Mouse (Mus musculus) layer of hippocampus, postnatal 10 days (tissue): ENCODE results near the gene Hepacam. TPM values are rescaled to one million over a fixed set of nuclear protein-coding genes. Genes with fewer than 3 reads are reported as not detected.

Source experiments
- DNase-seq, 2 experiments: peaks; one replicate each; pipeline ENCODE4 v3.0.0; 2021; ENCODE audit warnings: low spot score in 2 of 2
- long read RNA-seq: library from polyadenylated mRNA; stranded (forward); transcript quantifications from one replicate; pipeline ENCODE4 v2.0.0, GENCODE M21; 2023
- total RNA-seq, 2 experiments: library from RNA; stranded (reverse); gene quantifications; 2 replicates each; pipeline ENCODE4 v1.2.3; 2021

The Hepacam gene
- 10 to 100 TPM; 66.7 to 72.3 TPM for total RNA-seq
- long read RNA-seq, transcript Hepacam-201 (7 exons, 3,347 nt) = major isoform, 31 of 78 reads
- long read RNA-seq, partial matches to known transcripts = 2 of 78 reads
- long read RNA-seq, other reads (novel, unspliced or antisense) = 45 of 78 reads

DNA sequence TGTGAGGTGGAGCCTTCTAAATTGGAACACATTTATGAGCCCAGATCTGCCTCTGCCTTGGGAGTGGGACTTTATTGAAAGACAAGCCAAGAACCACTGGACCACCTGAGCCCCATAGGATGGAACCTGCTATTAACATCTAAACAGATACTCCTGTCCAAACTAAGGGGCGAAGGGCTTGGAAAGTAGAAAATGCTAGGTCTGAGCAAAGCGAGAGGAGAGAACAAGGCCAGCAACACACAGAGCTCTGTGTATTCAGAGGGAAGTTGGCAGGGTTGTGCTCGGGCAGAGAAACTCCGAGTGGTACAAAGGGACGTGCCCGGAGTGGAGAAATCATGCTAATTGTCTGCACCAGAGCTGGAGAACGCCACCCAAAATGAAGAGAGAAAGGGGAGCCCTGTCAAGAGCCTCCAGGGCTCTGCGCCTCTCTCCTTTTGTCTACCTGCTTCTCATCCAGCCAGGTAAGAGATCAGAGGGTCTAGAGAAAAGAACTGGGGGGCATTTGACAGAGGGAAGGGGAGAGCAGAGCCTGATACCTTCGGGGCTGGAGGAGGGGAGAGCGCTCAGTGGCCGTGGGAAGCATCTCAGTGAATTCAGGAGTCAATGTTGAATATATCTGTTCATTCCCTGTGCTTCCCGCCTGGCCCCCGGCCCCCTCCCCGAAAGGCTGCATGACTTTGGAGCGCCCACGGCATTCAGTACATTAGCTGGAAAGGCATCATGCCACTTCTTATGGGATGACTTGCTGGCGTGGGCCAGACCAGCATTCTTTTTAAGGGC lies at the start of gene Hepacam:
Gene Hepacam (plus strand): TSS at position 51 of the 780 bp plus-strand sequence.
- DNase-seq = peak; percentile 53 to 61

DNA sequence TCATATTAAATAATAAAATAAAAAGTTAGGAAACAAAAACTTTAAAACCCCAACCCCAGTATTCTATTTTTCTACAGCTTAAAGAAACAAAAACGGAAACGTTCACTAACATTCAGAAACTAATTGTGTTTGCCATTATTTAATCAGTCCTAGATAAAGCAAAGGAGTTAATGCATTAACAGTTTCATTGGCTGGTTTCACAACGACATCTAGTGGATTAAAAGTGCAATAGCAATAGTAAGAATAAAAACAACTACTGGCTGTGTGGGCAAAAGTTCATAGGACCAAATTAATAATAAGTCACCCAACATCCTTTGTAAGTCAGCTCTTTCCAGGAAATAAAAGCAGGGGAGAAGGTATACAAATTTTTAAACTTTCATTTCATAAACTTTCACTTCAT lies 37.7 kb upstream of the Hepacam start:
- DNase-seq = no peak

DNA sequence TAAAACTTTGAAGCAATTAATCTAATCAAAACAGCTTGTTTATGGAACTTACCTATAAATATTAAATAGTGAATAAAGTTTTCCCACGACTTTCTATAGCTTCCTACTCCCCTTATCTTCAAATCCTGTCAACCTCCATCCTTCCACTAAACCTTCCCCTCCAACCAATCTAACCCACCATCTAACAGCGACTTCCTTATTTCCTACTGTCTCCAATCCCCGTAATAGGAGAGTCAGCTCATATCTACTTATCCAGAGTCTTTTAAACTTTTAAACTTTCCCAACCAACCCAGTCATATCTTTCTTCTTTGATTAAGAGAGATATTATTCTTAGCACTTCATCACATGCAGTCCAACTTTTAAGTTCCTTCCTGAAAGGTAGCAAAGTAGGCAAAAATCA lies 21.7 kb upstream of the Hepacam start:
- no peak for DNase-seq

DNA sequence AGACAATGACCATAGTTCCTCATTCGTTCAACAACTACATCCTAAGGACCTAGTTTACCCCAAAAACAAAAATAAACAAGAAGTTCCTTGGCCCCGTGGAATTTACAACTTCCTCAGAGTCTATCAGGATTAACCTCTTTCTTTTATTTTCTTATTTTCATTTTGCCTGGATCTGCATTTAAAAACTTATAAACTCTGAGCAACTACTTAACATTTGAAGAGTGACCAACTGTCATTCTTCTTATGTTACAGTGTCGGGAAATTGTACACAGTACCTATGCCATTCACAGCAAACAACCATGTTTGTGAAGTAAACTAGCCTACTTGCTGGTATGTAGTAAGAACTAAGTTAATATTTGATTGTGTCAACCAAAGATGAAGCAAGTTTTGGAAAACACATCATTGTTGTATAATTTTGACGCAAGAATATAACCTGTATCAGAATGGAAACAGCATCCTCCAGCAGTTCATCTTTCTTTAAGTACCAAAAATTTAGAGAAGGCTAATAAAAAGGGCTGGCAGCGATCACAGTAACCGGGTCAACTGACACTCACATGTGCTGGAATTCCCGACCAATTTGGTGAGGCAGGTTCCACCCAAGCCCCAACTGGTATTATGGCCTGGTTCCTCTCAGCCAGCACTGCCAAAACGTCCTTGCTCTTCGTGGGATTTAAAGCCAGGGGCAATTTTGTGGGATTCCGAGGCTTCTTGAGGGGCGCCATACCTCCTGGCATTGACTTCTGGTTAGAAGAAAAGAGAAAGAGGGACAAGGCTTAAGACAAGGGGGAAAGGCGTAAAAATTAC lies 19.8 kb upstream of the Hepacam start:
- peak in 1 of 2 experiments; percentile 19 for DNase-seq

DNA sequence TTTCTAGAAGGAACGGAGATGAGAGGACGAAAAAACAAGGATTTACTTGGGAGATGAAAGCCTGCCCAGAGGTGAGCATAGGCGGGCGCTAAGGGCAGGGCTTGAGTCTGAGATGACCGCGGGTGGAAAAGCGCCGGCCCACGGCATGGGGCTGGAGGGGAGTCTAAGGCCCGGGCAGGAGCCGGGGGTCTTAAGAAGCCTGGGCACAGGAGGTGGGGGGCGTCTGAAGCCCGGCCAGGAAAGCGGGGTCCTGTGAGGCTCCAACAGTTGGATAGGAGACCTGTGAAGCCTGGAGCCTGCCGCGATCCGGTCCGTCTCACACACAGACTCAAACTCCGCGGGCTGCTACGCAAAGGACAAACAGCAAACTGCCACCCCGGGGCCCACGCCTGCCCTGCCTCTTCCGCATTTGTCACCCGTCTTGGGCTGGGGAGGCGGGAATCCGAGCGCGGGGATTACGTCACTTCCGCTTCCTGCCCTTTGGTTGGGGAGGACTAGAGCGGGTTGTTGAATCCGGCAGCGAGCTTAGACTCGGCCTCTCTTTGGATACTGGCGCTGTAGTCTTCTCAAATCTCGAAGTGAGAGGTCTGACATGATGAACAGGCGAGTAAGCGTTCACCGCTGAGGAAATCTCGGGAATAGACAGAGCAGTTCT lies 19.0 kb upstream of the Hepacam start, which contains the start of gene Ccdc15:
Gene Ccdc15 (minus strand): TSS at position 445 of the 655 bp plus-strand sequence.
- peak; percentile 97 to 98 for DNase-seq

DNA sequence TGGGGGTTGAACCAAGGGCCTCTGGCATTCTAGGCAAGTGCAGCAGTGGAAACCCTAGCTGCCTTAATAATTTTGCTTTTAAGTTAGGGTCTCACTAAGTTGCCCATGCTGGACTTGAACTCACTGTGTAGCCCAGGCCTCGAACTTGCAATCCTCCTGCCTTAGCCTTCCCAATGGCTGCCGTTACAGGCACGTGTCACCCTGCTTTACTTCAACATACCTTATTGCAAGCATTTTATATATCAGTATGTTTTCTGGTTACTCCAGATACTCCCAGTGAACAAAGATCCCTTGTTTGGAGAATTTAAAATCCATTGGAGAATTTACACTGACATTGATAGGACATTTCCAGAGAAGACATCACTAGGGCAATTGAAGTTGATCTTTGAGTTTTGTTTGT lies 18.1 kb upstream of the Hepacam start:
- DNase-seq = no peak

DNA sequence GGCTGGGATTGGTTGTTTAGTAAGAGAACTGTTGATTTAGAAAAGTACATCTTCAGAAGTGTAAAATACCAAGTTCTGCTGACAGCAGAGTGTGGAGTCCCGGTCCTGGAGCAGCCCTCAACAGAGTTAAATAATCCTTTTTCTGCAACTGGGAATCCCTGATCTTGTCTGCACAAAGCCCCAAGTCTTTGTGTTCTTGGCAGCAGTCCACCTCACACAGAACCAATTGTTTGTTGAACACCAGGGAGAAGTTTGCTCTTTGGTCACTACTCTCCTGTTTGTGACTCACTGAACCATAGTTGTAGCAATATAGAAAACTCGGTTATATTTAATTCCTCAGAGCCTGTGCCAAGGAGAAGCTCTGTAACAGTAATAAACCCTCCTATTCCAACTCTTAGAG lies 15.9 kb upstream of the Hepacam start:
- no peak for DNase-seq

DNA sequence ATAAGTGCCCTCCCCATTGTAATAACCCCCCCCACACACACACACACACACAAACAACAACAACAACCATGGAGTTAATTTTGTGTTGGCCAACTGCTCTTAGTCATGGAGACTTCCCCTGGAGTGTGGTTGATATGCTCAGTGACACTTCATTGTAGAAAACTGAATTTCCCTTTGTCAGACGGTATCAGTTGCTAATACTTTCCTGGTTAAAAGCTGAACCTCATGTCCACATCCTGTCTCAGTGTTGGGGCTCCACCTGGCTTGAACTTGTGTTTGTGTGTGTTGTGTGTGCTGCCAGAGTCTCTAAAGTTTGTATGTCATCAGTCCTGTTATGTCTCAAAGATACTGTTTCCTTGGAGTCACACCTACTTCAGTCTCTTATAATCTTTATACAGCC lies 12.7 kb upstream of the Hepacam start:
- no peak for DNase-seq

DNA sequence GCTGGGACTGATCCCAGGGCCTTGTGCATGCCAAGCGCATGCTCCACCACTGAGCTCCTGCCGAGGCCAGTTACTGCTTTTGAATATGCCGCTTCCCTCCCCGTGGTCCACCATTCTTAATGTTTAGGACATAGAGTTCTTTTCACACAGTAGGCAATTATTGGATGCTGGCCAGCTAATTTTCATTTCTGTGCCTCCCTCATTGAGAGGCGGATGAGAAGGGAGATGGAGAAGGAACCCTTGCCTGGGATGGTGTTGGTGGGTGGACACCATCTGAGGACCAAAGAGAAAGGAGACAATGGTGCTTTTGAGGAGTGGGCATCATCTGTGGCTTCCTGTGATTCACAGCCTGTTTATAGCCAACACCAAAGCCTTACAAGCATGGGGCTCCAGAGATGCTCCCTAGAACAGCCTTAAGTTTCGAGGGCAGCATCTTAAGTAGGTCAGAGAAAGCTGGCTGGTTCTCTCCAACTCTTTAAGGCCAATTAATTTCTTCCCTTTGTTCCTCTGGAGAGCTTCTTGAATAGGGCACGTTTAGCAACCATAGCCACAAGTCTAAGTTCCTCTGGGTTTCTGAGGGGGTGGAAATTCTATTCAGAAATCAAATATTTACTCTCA lies 8.3 kb upstream of the Hepacam start:
- peak; percentile 47 to 52 for DNase-seq

DNA sequence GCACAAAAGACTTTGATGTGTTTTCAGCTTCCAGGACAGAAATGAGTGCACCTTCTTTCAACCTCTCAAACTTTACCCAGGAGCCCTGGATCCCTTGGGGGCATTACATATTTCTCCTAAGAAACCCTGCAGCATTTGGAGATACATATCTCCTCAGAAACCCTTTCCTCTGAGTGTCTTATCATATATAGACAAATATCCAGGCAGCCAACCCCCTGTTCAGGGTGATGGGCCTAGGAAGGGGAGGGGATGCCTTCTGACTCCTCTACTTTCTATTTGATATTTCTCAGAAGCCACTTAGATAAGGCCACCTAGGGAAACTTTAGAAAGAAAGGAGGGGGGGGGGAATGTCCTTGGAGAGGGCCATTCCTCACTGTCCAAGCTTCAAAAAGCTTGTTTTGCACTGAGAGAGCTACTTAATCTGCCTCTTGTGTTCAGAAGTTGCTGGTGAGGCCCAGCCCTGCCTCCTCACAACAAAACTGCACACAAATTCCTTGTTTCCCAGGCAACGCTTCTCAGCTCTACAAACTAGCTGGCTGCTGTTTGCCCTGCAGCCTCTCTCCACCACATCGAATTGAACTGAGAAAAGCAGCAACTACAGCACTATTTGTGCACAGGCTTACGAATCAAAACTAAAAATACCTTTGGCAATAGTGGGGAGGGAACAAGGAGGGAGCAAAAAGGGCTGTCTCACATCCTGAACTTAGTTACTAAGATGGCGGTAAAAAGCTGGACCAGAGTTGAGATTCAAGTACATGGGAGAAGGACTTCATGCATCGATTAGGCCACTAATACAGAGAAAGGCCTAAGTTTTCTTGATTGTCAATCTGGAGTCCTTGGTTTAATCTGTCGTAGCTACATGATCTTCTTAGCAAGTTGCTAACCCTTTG lies 7.6 kb upstream of the Hepacam start:
- peak in 1 of 2 experiments; percentile 65 for DNase-seq

DNA sequence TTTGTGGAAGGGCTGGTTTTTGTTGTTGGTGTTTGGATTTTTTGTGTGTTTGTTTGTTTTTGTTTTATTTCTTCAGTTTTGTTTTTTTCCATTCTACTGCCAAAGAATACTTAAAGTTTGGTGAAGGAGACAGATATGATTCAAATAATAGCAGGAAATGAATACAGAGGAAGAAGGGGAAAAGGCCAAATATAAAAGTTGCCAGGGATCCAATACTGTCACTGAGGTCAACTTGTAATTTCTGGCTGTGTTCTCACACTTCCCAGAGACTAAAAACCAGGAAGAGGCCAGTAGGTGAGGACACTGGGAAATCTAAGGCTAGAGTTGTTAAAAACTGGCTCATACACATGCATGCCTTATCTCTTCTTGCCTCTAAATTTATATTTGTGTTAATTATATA lies 5.1 kb upstream of the Hepacam start:
- DNase-seq = no peak

DNA sequence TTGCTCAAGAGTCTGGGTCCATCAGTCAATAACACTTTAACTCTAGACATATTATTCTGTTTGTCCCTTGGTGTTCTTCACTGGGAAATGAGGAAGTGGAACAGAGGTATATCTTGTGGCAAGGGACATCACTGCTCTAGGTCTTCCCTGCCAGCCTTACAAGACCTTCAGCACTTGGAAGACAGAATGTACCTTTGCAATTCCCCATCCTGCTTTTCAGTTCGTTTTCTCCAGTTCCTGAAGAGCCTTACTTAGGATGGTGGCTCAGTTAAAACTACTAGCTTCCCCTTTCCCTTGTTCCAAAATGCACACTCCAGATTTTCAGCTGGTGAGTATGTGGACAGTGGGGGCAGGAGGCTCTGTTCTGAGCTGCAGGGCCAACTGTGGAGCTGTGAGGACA lies 4.3 kb upstream of the Hepacam start:
- DNase-seq = no peak

DNA sequence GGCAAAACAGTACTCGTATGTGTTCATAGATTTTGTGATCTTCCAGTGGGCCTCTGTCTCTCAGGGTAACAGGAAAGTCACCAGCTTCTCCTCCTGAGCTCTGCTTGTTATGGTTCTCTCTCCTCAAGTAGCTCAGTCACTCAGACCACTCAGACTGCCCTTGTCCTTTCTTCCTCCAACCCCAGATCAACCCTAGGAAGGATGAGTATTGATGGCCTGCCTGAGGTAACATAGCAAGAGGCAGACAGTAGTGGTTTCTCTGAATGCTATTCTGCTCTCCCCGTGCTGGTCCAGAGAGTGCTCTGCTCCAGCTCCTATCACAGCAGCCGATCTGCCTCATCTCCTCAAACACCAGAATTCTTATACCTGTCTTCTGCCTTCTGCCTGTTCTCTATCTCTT lies 3.6 kb upstream of the Hepacam start:
- DNase-seq = no peak

DNA sequence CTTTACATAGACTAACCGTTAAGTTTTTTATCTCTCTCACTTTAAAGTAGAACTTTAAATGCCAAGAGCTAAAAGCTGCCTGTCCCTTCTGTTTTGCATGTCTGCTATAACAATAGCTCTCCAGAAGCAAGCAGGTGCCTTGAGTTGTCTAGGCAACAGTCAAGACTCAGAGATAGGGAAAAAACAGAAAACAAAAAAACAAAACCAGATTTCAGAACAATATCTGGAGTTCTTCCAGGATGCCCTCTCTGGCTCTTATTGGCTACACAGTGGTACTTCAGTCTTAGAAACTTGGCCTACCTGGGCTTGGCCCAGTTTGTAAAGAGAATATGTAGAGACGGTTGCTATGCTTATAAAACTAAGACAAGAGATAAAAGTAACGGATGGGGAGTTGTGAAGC lies 2.8 kb upstream of the Hepacam start:
- DNase-seq = no peak

DNA sequence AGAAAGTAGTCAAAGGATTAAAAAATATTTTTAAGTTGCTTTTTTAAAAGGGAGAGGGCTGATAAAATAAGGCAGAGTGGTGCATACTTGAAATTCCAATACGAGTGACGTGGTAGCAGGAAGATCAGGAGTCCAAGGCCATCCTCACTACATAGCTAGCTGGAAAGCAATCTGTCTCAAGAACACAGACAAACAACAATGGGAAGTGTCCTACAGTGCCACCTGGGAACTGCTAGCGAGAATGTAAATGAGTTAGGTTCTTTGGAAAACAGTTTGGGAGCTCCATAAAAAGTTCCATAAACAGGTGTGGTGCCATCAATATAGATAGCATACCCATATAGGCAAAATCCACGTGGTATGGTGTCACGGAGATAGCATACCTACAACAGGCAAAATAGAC lies 1.4 kb upstream of the Hepacam start:
- DNase-seq = no peak

DNA sequence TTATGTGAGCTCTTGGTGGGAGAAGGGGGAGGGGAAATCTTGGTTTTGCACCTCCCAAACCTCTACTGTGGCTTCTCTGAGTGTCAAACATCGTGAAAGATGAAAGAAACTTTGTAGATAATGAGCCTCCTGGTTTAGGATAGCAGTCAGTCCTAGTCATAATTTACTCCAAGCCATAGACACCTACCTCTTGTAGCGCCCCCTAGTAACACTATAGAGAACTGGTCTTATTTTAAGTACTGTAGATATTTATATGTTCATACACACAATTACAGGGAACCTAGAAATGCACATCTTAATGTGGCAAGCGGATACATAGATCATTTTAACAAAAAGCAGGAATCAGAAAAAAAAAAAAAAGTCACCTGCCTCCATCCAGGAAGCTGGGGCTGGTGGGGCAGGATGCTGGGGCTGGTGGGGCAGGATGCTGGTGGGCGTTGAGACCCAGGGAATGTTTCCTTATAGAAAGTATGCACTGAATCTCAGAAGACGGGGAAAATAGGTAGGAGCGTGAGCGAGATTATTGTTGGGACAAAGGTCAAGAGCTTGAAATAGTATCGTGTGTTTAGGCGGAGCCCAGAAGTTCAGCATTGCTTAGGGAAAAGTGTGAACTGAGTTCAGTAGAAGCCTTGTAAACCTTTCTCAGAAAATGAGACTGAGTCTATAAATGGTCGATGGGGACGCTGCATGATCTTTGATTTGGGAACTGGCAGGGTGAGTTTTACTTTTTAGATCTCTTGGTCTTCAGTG lies 1.1 kb downstream of the Hepacam start:
- DNase-seq = no peak

DNA sequence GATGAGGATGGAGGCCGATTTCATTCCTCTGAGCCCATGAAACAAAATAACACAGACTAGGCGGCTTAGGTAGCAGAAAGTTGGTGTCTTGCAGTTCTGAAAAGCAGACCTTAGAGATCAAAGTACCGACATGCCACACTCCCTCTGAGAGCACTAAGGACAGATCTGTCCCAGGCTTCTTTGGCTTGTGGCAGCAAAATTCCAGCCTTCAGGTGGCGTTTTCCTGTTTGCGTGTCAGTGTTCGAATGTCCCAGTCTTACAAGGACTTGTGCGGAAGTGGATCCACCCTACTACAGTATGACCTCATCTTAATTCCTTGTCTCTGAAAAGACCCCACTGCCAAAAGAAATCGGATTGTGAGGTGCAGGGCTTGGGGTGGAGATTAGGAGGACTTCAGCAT lies 1.7 kb downstream of the Hepacam start:
- no peak for DNase-seq

DNA sequence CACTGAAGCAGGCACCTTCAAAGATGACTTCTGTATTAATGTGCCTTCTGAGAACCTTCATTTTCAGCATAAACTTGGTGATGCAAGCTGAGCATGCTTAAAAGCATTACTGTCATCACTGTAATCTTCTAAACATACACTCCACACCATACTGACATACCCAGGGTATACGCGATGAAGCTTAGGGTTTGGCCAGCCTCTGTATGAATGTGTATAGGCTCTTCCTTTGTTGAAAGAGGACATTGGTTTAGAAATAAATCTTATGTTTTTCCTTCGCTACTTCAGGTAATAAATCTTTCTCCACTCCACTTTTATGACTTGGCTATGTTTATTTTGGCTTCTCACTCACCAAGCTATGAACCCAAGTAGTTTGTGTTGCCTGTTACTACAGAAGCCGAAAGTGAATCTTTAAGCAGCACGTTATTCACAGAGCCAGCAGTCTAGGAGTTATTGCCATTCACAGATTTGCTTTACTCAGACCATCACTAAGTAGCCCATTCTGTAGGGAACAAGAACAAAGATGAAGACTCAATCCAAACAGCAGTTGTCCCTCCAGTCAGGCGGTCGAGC lies 4.2 kb downstream of the Hepacam start:
- no peak for DNase-seq

DNA sequence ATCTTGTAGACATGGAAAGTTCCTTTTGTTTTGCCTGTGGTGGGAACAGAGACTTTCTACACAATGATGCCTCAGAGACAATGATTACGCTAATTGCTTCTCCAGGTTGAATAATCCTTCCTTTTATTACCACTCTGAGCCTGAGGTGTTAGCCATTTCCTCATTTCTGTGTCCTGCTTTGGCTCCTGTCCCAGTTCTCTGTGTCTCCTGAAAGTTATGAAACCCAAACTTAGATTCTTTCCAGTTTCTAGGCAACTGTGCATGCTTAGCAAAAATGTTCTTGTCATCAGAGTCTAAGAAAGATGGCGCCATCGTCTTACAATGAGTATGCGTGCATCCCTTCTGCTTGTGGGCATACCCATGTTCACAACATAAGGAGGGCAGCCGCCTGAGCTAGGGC lies 8.6 kb downstream of the Hepacam start:
- DNase-seq = no peak
